Mouse (Mus musculus) WW6 (cell line): ENCODE results near the gene U2surp.
"Not testable (repeated sequence)": the region's sequence is repeated elsewhere in the genome, so short reads cannot be mapped to it uniquely, and the experiment has no call there.

Experiments used
- DNase-seq: peaks from one replicate; pipeline ENCODE4 v3.0.0-alpha.2; 2013; ENCODE audit warnings: low read depth, low spot score

U2surp gene

DNA sequence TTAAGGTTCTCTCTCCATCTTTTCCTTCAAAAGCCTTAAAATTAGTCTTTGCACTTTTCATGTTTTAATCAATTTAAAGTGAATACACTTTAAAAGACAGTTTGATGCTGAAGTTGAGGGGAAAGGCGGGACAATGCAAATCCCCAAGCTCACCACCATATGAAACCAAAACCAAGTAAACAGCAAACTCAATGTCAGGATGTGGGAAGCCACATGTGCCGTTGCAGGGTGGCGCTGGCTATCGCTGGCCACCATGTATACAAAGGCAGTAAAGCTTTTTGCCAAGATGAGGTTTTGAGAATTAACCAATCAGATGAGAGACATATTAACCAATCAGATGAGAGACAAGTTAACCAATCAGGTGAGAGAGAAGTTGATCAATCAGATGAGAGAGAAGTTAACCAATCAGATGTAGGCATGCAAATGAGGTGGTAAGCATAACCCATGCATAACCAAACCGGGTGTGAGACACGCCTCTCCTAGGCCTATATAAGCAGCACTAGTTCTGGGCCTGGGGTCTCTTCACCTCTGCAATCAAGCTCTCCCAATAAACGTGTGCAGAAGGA lies 42.7 kb downstream of the U2surp start:
- DNase-seq = not testable (repeated sequence)

DNA sequence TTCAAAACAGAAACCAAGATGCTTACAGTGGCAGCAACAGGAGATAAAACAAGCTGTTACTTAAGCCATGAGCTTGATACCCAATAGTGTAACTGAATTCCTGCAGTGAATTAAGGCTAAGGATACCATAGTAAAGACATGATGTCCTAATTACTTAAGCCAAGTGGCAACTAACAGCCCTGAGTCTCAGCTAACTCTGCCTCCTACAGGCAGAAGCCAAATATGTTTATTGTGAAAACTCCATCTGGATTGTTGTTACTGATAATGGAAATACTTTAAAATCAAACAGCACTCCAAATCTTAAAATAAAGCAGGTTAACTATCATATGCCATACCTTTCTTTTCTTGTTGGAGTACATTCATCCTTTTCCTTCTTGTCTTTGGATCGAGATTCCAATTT lies 47.8 kb downstream of the U2surp start:
- DNase-seq = no peak

DNA sequence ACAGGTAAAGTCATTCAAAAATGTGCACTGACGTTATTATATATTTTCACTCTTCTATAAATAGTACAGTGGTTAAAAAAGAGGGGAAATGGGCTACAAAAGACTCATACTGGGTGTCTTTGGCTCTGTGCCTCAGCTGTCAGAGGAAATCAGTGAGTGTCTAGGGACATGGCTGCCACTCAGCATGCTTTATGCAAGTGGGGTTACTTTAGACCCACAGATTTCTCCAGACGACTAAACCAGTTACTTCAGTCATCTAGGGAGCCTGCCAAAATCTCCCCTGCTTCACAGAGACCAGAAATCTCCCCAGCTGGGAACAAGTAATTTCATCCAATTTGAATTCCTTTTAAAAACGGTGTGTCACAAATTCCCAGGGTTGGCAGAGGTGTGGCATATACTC lies 59.9 kb downstream of the U2surp start:
- no peak for DNase-seq

DNA sequence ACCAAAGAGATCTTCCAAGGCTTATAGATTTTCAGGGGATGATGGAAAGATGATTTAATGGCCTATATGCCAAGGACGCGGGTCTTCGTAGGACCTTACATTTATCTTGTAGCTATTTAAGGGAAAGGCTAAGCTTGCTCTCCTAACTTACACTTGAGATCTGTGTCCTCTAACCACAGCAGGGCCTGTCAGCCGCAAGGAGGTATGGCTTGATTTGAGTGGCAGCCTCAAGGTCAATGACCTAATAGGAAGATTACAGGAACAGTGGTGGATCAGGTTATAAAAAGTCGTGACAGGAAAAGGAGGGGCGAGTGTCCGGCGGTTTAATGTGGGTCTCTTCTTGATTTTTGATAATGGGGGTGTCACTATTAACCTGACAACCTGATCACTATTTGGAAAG lies 61.2 kb downstream of the U2surp start:
- no peak for DNase-seq

DNA sequence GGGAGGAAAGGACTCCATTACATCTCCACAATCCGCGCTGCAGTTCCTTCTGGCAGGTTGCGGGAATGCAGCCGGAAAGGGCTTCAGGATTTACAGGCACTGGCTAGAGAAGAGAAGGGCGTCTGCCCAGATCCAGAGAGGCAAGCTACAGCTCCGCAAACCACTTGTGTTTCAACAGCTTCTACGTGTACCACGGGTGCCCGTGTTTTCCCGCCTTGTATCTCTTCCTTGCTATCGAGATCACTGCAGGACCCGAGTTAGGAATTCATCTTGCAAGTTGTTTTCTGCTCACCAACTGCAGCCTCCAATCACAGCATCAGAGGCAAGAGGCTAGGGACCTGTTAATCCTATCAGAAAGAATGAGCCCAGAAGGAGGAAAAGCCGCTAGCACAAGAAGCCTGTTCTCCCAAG lies 69.5 kb downstream of the U2surp start:
- DNase-seq = no peak

DNA sequence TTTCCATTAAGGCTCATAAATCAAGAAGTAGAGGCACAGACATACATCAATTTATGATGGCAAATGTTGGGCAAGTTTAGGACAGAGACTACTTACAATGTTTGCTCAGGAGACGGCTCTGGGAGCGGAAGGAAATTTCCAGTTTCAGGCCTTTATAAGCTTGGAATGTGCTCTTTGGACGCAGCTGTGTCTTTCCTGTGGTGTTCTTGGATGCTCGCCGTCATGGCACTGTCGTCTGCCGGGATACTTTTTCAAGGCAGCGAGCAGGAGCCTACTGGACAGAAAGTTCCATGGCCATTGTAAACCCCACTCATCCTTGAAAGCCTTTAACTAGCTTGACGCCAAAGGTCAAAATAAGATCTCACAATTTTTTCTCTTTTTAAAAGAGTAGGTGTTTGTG lies 73.9 kb downstream of the U2surp start:
- no peak for DNase-seq

DNA sequence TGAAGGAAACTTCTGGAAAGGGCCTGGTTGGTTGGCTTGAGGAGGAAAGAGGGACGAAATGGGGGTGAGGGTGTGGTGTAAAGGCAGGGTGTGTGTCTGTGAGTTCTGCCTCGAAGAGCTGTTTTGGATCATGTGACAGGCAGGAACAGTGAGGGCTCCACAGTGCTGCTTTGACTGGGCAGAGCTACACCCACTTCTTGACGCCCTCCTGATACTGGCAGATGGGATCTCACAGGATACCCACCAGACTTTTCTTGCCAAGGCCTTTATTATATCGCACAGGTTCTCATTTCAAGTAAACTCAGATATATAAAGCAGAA lies 75.5 kb downstream of the U2surp start:
- no peak for DNase-seq

DNA sequence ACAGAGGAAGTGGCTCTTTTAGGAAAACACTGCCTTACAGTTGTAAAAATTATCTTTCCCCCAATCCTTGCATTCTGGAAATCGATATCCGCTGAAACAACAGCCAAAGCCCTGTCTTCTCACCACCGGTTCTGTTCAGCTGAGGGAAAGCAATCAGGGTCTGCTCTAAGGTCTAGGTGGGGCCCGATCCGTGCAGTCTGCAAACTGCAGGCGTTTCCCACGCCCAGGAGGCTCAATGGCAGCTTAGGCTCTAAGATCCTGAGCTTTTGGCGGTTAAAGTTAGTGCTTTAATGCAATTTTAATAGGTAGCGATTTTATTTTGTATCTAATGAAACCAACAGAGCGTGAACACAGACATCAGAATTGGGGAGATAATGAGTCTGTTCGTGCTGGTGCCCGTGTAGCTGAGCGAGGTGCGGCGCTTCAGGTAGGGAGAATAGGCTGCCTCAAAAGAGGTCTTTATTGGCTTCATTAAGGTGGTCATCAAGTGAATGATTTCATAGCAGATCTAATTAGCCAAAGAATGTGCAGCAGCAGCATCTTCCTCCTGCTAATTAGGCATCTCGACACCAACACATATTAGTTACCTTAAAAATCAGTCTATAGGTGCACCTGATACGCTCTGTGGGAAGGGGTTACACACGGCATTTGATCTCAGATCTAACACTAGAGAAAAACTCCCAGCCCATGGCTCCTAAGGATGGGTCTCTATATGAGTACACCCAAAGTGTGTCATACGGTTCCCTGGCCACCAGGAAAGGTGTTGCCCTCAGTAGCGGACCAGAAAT lies 76.1 kb downstream of the U2surp start:
- DNase-seq = no peak

DNA sequence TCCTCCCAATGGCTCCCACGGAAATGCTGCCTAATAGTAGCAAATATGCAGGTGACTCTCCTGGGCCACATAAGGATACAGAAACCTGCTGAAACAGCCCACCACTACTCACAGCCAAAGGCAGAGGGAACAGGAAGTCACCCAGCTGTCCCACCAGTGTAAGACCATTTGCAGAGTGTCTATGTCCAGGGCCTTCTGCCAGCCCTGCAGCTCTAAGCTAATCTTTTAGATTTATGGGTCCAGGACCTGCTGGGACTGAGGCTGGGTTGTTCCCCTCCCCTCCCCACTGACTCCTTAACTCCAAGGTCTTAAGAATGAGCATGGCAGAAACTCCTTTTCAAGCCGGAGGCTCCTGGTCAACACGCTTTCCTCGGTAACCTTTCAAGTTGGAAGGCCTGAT lies 83.5 kb downstream of the U2surp start:
- DNase-seq = no peak

DNA sequence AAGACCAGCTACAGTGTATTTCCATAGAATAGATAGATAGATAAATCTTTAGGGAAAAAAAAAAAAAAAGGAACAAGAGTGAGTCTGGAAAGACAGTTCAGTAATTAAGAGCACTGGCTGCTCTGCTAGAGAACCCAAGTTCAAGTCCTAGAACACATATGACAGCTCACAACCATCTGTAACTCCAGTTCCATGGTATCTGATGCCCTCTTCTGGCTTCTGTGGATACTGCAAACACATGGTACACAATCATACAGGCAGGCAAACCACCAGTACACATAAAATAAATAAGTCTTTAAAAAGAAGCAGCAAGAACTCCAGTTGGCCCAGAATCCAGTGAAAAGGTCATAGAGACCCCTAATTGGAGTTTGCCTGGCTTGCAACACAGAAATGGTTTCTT lies 97.9 kb downstream of the U2surp start:
- DNase-seq = no peak

DNA sequence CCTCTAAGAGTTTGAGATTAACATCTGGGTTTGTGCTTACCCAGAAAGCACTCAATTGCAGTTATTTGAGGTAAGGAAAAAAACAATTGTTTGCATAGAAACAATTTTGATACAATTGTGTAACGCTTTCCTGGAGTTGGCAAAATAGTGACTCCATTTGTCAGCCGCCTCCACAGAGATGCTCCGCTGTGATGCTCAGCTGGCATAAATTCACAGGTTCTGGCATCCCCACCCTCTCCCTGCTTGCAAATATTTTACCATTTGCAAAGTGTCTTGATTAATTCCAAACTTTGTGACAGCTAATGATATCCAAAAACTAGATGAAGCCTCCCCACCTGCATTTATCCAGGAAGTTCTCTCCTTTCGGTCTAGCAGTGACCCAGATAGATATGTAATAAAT lies 99.7 kb downstream of the U2surp start:
- no peak for DNase-seq

DNA sequence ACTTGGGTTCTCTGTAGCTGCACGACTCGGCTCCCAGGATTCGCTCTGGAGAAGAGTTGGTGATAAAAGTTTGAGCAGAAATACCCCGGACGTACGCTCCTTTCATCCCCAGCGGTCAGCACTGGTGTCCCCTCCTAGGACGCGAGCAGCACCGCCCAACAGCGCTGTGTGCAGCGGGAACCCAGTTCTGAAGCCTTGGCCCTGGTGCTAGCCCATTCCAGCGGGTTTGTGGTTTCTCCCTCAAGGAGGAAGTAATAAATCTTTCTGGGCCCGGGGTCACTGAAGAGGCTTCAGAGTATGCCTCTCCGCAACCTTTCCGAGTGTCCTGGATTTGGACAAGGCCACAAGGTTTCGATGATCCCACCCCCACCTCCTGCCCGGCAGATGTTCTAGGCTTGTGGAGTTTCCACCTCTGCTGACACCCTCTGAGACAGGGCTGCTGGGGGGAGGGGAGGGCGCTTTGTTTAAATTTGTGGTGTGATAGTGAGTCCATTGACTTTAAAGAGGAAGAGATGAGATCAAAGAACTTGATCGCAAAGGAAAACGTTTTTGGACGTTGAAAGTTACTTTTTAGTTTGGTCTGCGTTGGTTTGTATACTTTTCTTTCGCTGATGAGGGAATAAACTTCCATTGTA lies 104.1 kb downstream of the U2surp start:
- no peak for DNase-seq
